11 mouse cellular contexts compared by ENCODE assay signal in the genomic region with DNA sequence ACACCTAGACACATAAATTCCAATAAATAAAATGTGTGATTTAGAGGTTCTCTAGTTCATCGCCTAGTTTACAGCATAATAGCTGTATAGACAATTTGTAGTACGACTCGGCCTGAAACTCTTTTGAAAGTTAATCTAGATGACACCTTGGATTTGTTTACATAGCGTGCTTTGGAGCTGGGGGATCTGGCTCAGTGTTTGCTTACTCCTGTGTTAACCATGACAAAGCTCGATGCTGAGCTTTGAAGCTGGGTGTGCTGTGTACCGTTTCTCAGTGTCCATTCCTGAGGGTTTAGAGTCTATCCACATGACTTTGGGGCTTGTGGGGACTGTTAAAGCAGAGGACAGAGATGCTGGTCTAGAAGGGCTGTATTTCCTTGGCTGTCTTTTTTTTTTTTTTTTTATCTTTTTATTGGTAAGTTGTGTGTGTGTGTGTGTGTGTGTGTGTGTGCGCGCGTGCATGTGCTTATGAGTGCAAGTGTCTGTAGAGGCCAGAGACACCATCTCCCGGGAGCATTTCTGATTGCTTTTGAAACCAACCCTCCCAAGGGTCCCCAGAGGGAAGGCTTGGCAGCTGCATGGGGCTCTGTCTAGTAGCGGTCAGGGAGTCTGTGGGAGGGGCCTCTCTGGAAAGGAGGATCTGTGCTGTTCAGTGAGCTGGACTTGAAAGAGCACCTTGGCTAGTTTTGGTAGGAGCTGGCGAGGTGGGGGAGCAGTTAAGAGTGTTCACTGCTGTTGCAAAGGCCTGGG. TPM values are rescaled to one million over a fixed set of nuclear protein-coding genes. Genes with fewer than 3 reads are reported as not detected.
DNase-seq lines count a peak whose midpoint lies in the region; ATAC-seq lines count a peak whose summit lies in the region.
"Had no signal": no experiment of that assay in that cellular context is flagged by ENCODE, and none has a peak within 500 bp of the region (broad histone marks: within the 10 kb centered on the region; RNA-seq: fewer than 3 reads in every experiment).

No protein-coding gene starts in this region.

- H3K27me3 ChIP-seq in heart, embryonic 11.5 days (ENCODE audit: control insufficient read depth, insufficient read depth, low read length): no peaks in the 10 kb centered on the region
- no peaks in the 10 kb centered on the region for H3K27me3 ChIP-seq in midbrain, embryonic 12.5 days
- H3K27me3 ChIP-seq in midbrain, embryonic 16.5 days (ENCODE audit: control insufficient read depth, insufficient read depth, low read depth, low read length): no peaks in the 10 kb centered on the region
- no peaks in the 10 kb centered on the region for H3K27me3 ChIP-seq in splenic B cell, adult 2 months (ENCODE audit: control insufficient read depth, insufficient read depth, low read length, poor library complexity, severe bottlenecking)
- H3K27me3 ChIP-seq: stomach, embryonic 15.5 days had no signal

- H3K9ac ChIP-seq in heart, embryonic 11.5 days (ENCODE audit: low read depth, low read length): no peak overlapping the region
- no peak overlapping the region for H3K9ac ChIP-seq in midbrain, embryonic 12.5 days (replicated peaks)
- no peak overlapping the region for H3K9ac ChIP-seq in midbrain, embryonic 16.5 days (ENCODE audit: low read depth, low read length)
- H3K9ac ChIP-seq: stomach, embryonic 15.5 days had no signal

- DNase-seq in heart, adult 18-20 months: peak; percentile 79 to 87
- DNase-seq in heart, postnatal 14 days: peak; percentile 68 to 70
- peak; percentile 26 for DNase-seq in splenic B cell, adult 2 months (ENCODE audit: low read depth, low spot score)
- no peak for DNase-seq in right cerebral cortex, postnatal 36 days (ENCODE audit: low spot score in 2 of 2)
- no peak for DNase-seq in left cerebral cortex, adult 8-10 months (ENCODE audit: low spot score in 2 of 2)

- 74% methylated on average over 12 of the region's 12 CpGs for WGBS in heart, embryonic 11.5 days (ENCODE audit: insufficient replicate concordance)
- 78% methylated on average over 12 of the region's 12 CpGs for WGBS in midbrain, embryonic 12.5 days
- 82% methylated on average over 12 of the region's 12 CpGs for WGBS in midbrain, embryonic 16.5 days

- H3K4me1 ChIP-seq in heart, embryonic 11.5 days (ENCODE audit: control insufficient read depth, insufficient read depth, low read length): peaks cover 16% of the 10 kb centered on the region
- peaks cover 11% of the 10 kb centered on the region for H3K4me1 ChIP-seq in midbrain, embryonic 12.5 days
- H3K4me1 ChIP-seq in midbrain, embryonic 16.5 days (ENCODE audit: control insufficient read depth, insufficient read depth, low read length): peaks cover 20% of the 10 kb centered on the region

- no peak overlapping the region for H3K27ac ChIP-seq in heart, embryonic 11.5 days (ENCODE audit: low read depth, low read length)
- H3K27ac ChIP-seq in midbrain, embryonic 12.5 days (replicated peaks): no peak overlapping the region
- H3K27ac ChIP-seq in midbrain, embryonic 16.5 days (ENCODE audit: low read length): no peak overlapping the region
- H3K27ac ChIP-seq: limb, embryonic 10.5 days; stomach, embryonic 15.5 days had no signal

- no peaks in the 10 kb centered on the region for H3K9me3 ChIP-seq in heart, embryonic 11.5 days (replicated peaks; ENCODE audit: control insufficient read depth, low read length)
- H3K9me3 ChIP-seq in midbrain, embryonic 12.5 days: no peaks in the 10 kb centered on the region
- H3K9me3 ChIP-seq in midbrain, embryonic 16.5 days (replicated peaks; ENCODE audit: control insufficient read depth, low read length, poor library complexity, severe bottlenecking): no peaks in the 10 kb centered on the region
- H3K9me3 ChIP-seq: limb, embryonic 10.5 days; stomach, embryonic 15.5 days had no signal

- H3K4me2 ChIP-seq in heart, embryonic 11.5 days: no peak overlapping the region
- H3K4me2 ChIP-seq in midbrain, embryonic 12.5 days (replicated peaks): no peak overlapping the region
- no peak overlapping the region for H3K4me2 ChIP-seq in midbrain, embryonic 16.5 days (ENCODE audit: low read length)
- H3K4me2 ChIP-seq: stomach, embryonic 15.5 days had no signal

- no peak overlapping the region for H3K4me3 ChIP-seq in heart, embryonic 11.5 days (ENCODE audit: low read depth, low read length)
- no peak overlapping the region for H3K4me3 ChIP-seq in midbrain, embryonic 12.5 days
- H3K4me3 ChIP-seq in midbrain, embryonic 16.5 days (ENCODE audit: low read depth, low read length): no peak overlapping the region
- H3K4me3 ChIP-seq: limb, embryonic 10.5 days; stomach, embryonic 15.5 days had no signal

- H3K36me3 ChIP-seq in heart, embryonic 11.5 days (ENCODE audit: control insufficient read depth, insufficient read depth, low read length): 0 out of 2 replicates have a peak, but pooled peaks cover 5% of the 10 kb centered on the region
- H3K36me3 ChIP-seq in midbrain, embryonic 12.5 days: peaks cover 21% of the 10 kb centered on the region; the same call in 1 of the 2 replicates
- no peaks in the 10 kb centered on the region for H3K36me3 ChIP-seq in midbrain, embryonic 16.5 days (ENCODE audit: control insufficient read depth, insufficient read depth, low read length)
- H3K36me3 ChIP-seq in splenic B cell, adult 2 months (ENCODE audit: control insufficient read depth, insufficient read depth, low read length, poor library complexity, severe bottlenecking): no peaks in the 10 kb centered on the region
- H3K36me3 ChIP-seq: stomach, embryonic 15.5 days had no signal

- intact Hi-C loops in heart, postnatal 14 days (cut with DNase I): no loop called here

- ATAC-seq in heart, embryonic 11.5 days (replicated peaks; ENCODE audit: insufficient number of reproducible peaks, low FRiP score, low TSS enrichment): no peak
- peak; percentile 52; the same call in 1 of the 2 replicates for ATAC-seq in midbrain, embryonic 12.5 days (ENCODE audit: low FRiP score, low read depth)
- ATAC-seq in midbrain, embryonic 16.5 days: no peak
- ATAC-seq: forebrain, embryonic 16.5 days had no signal

RNA-seq across cellular contexts. Expression of gene Ppp4r1, which starts 6.3 kb away (rescaled TPM):
- total RNA-seq in heart, adult 18-20 months (2021): 10 to 100 TPM; 41.5 to 45.5 TPM
- 31.4 and 36.5 TPM in 2 replicates for polyA plus RNA-seq in heart, embryonic 11.5 days (2014; fragmentation: Nextera tagmentation; extraction: Ambion mirVana)
- polyA plus RNA-seq in midbrain, embryonic 12.5 days (2016; fragmentation: Nextera tagmentation; extraction: Ambion mirVana): 54.9 and 63.7 TPM in 2 replicates
- polyA plus RNA-seq in midbrain, embryonic 16.5 days (2015; fragmentation: Nextera tagmentation; extraction: Ambion mirVana): 41.5 and 45.2 TPM in 2 replicates
- 10 to 100 TPM; 51.8 to 58.6 TPM for total RNA-seq in heart, postnatal 14 days (2021)
- 10 to 100 TPM; 42.5 to 59.2 (median 48.4) TPM for total RNA-seq in left cerebral cortex, adult 8-10 months (2022)

RNA-seq across cellular contexts. Expression of gene Rab31, which starts 16.2 kb away (rescaled TPM):
- 10 to 100 TPM; 13.8 to 16.8 TPM for total RNA-seq in heart, adult 18-20 months (2021)
- polyA plus RNA-seq in heart, embryonic 11.5 days (2014; fragmentation: Nextera tagmentation; extraction: Ambion mirVana): 32.7 and 33.2 TPM in 2 replicates
- polyA plus RNA-seq in midbrain, embryonic 12.5 days (2016; fragmentation: Nextera tagmentation; extraction: Ambion mirVana): 64.8 and 72.0 TPM in 2 replicates
- polyA plus RNA-seq in midbrain, embryonic 16.5 days (2015; fragmentation: Nextera tagmentation; extraction: Ambion mirVana): 79.4 and 86.0 TPM in 2 replicates
- total RNA-seq in heart, postnatal 14 days (2021): 10 to 100 TPM; 25.7 to 28.7 TPM
- 10 to 100 TPM; 57.5 to 61.3 (median 58.3) TPM for total RNA-seq in left cerebral cortex, adult 8-10 months (2022)

Comparison
In these comparisons a context has a peak if more than half of its experiments do, and no peak if none do; other contexts are left out.
1. DNase-seq: peak in heart, adult 18-20 months (2 of 2), heart, postnatal 14 days (2 of 2) and splenic B cell, adult 2 months (single experiment); none in right cerebral cortex, postnatal 36 days (0 of 2) and left cerebral cortex, adult 8-10 months (0 of 2).